Mouse (Mus musculus): ENCODE results near the gene Mki67.

- TF ChIP-seq CTCF (conservative IDR thresholded peaks at IDR 0.05; ENCODE audit: insufficient read depth, insufficient read length, low read depth, low read length) (no peak), POLR2A (IDR thresholded peaks at IDR 0.05; ENCODE audit: low read depth, low read length) (no peak)
Observed at GRCm38 (mm10) chr7:135694130-135694529, 22.0 kb downstream of the Mki67 start.

All from kidney, adult 2 months (tissue).